Mouse (Mus musculus) bone marrow macrophage, adult 2 months (primary cell): Measurements from ENCODE around the gene Dr1.

Experiments used
- CTCF ChIP-seq: IDR thresholded peaks from 2 replicates; pipeline ENCODE4 v1.5.1; 2012; ENCODE audit warnings: low read depth, mild to moderate bottlenecking, low read length, moderate library complexity
- POLR2A ChIP-seq: IDR thresholded peaks from 2 replicates; pipeline ENCODE4 v1.6.1; 2012; ENCODE audit warnings: mild to moderate bottlenecking, low read depth, low read length, borderline replicate concordance

DNA sequence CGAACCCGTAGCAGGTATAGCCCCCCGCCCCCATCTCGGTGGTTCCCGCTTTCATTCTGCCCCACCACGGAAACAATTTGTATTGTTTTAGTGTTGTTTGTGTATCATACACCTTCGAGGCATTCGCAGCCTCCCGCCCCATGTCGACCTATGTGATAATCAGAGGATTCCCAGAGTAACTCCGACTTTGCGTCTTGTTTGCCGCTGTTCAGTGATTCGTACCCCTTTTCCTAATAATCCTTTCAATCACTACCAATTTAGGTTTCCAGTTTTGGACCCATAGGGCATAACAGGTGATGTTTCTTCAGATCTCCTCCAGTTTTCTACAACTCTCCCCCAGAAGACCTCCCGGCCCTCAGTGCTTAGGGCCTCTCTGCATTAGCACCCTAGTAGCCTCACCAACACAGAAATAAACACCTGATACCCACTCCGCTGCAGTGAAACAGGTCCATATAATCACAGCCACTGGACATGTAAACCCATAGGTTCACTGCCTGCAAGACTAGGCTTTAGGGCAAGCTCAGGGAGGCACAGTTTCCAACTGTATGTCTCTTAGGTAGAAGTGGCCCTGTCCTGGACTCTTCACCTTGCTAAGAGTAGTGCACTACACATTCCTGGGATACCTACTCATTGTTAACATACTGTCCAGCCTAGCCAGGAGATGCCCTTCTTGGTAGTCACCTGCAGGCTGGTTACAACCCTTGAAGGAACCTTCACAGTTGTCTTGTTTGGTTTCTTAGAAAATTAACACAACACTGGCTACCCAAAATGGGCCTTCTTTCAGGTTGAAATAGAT, 44.6 kb downstream of the Dr1 start:
- TF ChIP-seq CTCF (no peak), POLR2A (no peak)
